Mouse (Mus musculus): ENCODE results near the gene Slc35d3. TPM values are rescaled to one million over a fixed set of nuclear protein-coding genes. Genes with fewer than 3 reads are reported as not detected.

Slc35d3 gene
- polyA plus RNA-seq, 1 experiment: not detected

DNA sequence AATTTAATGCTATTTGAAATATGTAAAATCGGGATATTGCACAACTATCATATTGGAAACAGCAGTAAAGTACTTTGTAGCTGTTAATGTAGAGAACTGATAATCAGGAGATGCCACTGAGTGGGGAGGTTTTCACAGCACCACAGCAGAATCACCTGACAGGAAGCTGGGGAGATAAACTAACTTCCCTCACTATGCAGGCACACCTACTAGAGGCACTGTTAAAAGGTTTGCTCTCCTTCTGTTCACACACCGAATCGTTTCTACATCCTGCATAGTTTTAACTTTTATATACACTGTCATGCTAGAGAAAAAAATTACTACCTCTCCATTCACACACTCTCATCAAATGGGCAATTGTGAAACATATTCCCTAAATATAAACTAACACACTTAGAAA lies 35.0 kb upstream of the Slc35d3 start:
- Histone ChIP-seq H3ac (ENCODE audit: control insufficient read depth, insufficient read length, low read depth) (no peak overlapping the region), H3K79me3 (ENCODE audit: low read depth) (no peaks in the 10 kb centered on the region), H3K4me3 (ENCODE audit: insufficient read depth, poor library complexity, severe bottlenecking) (no peak overlapping the region), H3K27me3 (ENCODE audit: control insufficient read depth, insufficient read depth, insufficient read length) (no peaks in the 10 kb centered on the region), H3K79me2 (ENCODE audit: control insufficient read depth, insufficient read depth) (no peaks in the 10 kb centered on the region), H3K36me3 (ENCODE audit: control insufficient read depth, insufficient read depth) (no peaks in the 10 kb centered on the region)
- TF ChIP-seq MYOG (IDR thresholded peaks at IDR 0.05; ENCODE audit: control insufficient read depth, extremely low read depth, insufficient read length) (no peak), FOSL1 (IDR thresholded peaks at IDR 0.05; ENCODE audit: insufficient read depth, low read length, poor library complexity, severe bottlenecking) (no peak), MAX (IDR thresholded peaks at IDR 0.05) (no peak), CTCF (IDR thresholded peaks at IDR 0.05; ENCODE audit: control insufficient read depth, insufficient read depth, insufficient read length) (no peak), MYOD1 (IDR thresholded peaks at IDR 0.05; ENCODE audit: control insufficient read depth, insufficient read length, low read depth) (no peak), CEBPB (IDR thresholded peaks at IDR 0.05; ENCODE audit: low read depth) (no peak), USF1 (IDR thresholded peaks at IDR 0.05; ENCODE audit: low read depth) (no peak)

DNA sequence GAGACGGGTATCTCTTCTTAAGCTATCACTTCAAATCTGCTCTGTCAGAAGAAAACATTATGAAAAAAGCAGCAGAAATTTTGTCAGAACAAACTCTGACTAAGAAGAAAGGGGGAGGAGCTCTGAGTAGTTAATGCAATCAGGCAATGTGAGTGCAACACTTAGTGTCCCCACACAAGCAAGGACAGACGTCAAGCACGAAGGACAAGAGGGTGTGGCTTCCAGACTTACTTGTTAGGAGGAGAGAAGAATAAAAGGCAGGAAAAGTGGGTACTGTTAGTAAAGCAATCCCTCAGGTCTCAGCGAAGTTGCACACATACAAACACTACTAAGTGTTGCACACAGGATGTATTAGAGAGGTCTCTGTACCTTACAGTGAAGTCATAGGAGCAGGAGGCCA lies 33.1 kb upstream of the Slc35d3 start:
- no peaks in the 10 kb centered on the region for H3K36me3 ChIP-seq (ENCODE audit: control insufficient read depth, insufficient read depth)
- H3ac ChIP-seq (ENCODE audit: control insufficient read depth, insufficient read length, low read depth): no peak overlapping the region
- H3K79me3 ChIP-seq (ENCODE audit: low read depth): no peaks in the 10 kb centered on the region
- H3K4me3 ChIP-seq (ENCODE audit: insufficient read depth, poor library complexity, severe bottlenecking): no peak overlapping the region
- no peaks in the 10 kb centered on the region for H3K79me2 ChIP-seq (ENCODE audit: control insufficient read depth, insufficient read depth)
- no peak for TF ChIP-seq MYOD1 (IDR thresholded peaks at IDR 0.05; ENCODE audit: control insufficient read depth, insufficient read length, low read depth)
- no peaks in the 10 kb centered on the region for H3K27me3 ChIP-seq (ENCODE audit: control insufficient read depth, insufficient read depth, insufficient read length)

DNA sequence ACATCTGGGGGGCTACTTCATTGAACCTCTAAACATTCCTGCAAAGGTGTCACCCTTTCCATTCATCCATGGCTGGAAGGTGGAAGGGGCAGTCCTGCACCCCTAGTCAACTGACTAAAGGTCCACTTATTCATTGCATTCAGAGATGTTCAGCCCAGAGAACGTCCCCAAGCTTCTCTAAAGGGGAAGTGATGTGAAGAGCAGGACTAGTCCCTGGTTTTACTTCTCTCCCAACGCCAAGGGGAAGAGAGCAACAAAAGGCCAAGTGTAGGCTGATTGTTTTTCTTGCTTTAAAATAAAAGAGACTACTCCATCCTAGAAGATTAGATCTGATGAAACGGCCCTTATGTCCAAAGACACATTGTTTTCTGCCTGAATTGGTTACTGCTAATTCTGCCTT lies 29.2 kb upstream of the Slc35d3 start:
- Histone ChIP-seq H3K36me3 (ENCODE audit: control insufficient read depth, insufficient read depth) (no peaks in the 10 kb centered on the region), H3K79me3 (ENCODE audit: low read depth) (no peaks in the 10 kb centered on the region), H3K27me3 (ENCODE audit: control insufficient read depth, insufficient read depth, insufficient read length) (no peaks in the 10 kb centered on the region), H3K79me2 (ENCODE audit: control insufficient read depth, insufficient read depth) (no peaks in the 10 kb centered on the region), H3ac (ENCODE audit: control insufficient read depth, insufficient read length, low read depth) (no peak overlapping the region), H3K4me3 (ENCODE audit: insufficient read depth, poor library complexity, severe bottlenecking) (no peak overlapping the region)
- TF ChIP-seq USF1 (IDR thresholded peaks at IDR 0.05; ENCODE audit: low read depth): no peak
- TF ChIP-seq MYOG (IDR thresholded peaks at IDR 0.05; ENCODE audit: control insufficient read depth, extremely low read depth, insufficient read length): no peak
- no peak for TF ChIP-seq CTCF (IDR thresholded peaks at IDR 0.05; ENCODE audit: control insufficient read depth, insufficient read depth, insufficient read length)
- TF ChIP-seq MYOD1 (IDR thresholded peaks at IDR 0.05; ENCODE audit: control insufficient read depth, insufficient read length, low read depth): no peak
- no peak for TF ChIP-seq FOSL1 (IDR thresholded peaks at IDR 0.05; ENCODE audit: insufficient read depth, low read length, poor library complexity, severe bottlenecking)
- no peak for TF ChIP-seq MAX (IDR thresholded peaks at IDR 0.05)

DNA sequence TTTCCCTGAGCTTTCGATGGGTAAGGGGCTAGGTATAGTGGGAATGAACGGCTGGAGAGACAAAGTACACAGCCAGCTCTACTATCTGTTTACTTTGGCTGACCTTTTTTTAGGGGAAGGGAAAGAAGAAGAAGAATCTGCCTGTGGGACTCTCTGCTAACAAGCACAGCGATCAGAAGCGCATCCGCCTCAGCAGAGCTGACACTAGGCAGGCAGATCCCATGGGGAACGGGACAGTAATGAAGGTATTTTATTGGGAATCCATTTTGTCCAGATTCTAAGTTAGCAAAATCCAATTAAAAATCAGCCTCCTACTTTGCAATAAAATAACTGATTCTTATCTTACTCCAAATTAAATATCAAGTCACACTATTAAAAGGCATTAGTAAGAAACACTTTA lies 27.9 kb upstream of the Slc35d3 start:
- Histone ChIP-seq H3ac (ENCODE audit: control insufficient read depth, insufficient read length, low read depth) (no peak overlapping the region), H3K79me3 (ENCODE audit: low read depth) (no peaks in the 10 kb centered on the region), H3K79me2 (ENCODE audit: control insufficient read depth, insufficient read depth) (no peaks in the 10 kb centered on the region), H3K36me3 (ENCODE audit: control insufficient read depth, insufficient read depth) (no peaks in the 10 kb centered on the region), H3K27me3 (ENCODE audit: control insufficient read depth, insufficient read depth, insufficient read length) (no peaks in the 10 kb centered on the region), H3K4me3 (ENCODE audit: insufficient read depth, poor library complexity, severe bottlenecking) (no peak overlapping the region)
- no peak for TF ChIP-seq USF1 (IDR thresholded peaks at IDR 0.05; ENCODE audit: low read depth)
- TF ChIP-seq MYOD1 (IDR thresholded peaks at IDR 0.05; ENCODE audit: control insufficient read depth, insufficient read length, low read depth): no peak
- no peak for TF ChIP-seq CEBPB (IDR thresholded peaks at IDR 0.05; ENCODE audit: low read depth)
- no peak for TF ChIP-seq MAX (IDR thresholded peaks at IDR 0.05)
- TF ChIP-seq MYOG (IDR thresholded peaks at IDR 0.05; ENCODE audit: control insufficient read depth, extremely low read depth, insufficient read length): no peak
- no peak for TF ChIP-seq FOSL1 (IDR thresholded peaks at IDR 0.05; ENCODE audit: insufficient read depth, low read length, poor library complexity, severe bottlenecking)
- no peak for TF ChIP-seq CTCF (IDR thresholded peaks at IDR 0.05; ENCODE audit: control insufficient read depth, insufficient read depth, insufficient read length)

DNA sequence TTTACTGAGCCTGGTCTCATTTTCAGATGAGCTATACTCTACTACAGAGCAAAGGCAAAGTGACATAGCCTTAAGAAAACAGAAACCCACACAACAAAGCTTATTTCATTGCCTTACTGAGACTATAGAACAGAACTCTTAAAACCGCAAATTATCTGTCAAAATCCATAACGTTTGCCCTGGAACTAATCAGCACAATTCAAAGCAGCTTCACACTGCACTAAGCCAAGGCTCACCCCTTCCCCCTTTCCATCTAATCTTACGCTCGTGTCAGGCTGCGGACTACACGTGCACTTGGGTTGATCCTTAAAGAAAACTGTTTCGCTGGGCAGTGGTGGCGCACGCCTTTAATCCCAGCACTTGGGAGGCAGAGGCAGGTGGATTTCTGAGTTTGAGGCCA lies 26.4 kb upstream of the Slc35d3 start:
- Histone ChIP-seq H3K4me3 (ENCODE audit: insufficient read depth, poor library complexity, severe bottlenecking) (no peak overlapping the region), H3ac (ENCODE audit: control insufficient read depth, insufficient read length, low read depth) (no peak overlapping the region), H3K36me3 (ENCODE audit: control insufficient read depth, insufficient read depth) (no peaks in the 10 kb centered on the region), H3K79me2 (ENCODE audit: control insufficient read depth, insufficient read depth) (no peaks in the 10 kb centered on the region), H3K27me3 (ENCODE audit: control insufficient read depth, insufficient read depth, insufficient read length) (no peaks in the 10 kb centered on the region), H3K79me3 (ENCODE audit: low read depth) (no peaks in the 10 kb centered on the region)
- TF ChIP-seq FOSL1 (IDR thresholded peaks at IDR 0.05; ENCODE audit: insufficient read depth, low read length, poor library complexity, severe bottlenecking): no peak
- TF ChIP-seq CEBPB (IDR thresholded peaks at IDR 0.05; ENCODE audit: low read depth): no peak
- TF ChIP-seq MYOD1 (IDR thresholded peaks at IDR 0.05; ENCODE audit: control insufficient read depth, insufficient read length, low read depth): no peak
- TF ChIP-seq USF1 (IDR thresholded peaks at IDR 0.05; ENCODE audit: low read depth): no peak
- TF ChIP-seq CTCF (IDR thresholded peaks at IDR 0.05; ENCODE audit: control insufficient read depth, insufficient read depth, insufficient read length): no peak
- no peak for TF ChIP-seq MYOG (IDR thresholded peaks at IDR 0.05; ENCODE audit: control insufficient read depth, extremely low read depth, insufficient read length)
- no peak for TF ChIP-seq MAX (IDR thresholded peaks at IDR 0.05)

DNA sequence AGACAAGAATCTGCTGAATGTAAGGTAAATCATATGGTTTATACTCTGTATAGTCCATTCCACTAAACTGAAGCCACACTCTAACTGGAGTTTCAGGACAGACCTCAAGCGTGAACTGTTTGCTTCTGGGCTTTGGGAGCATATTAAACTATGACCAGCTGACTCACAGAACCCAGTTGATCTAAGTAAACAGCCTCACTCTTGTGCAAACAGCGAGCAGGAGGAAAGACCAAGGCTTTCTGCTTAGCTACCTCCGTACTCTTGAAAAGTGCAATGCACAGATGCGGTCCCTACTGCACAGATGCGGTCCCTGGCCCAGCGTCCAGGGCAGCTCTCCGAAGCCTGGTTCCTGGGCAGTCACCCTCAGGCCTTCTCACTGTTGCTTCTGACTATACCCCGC lies 26.0 kb upstream of the Slc35d3 start:
- Histone ChIP-seq H3K4me3 (ENCODE audit: insufficient read depth, poor library complexity, severe bottlenecking) (no peak overlapping the region), H3K79me2 (ENCODE audit: control insufficient read depth, insufficient read depth) (no peaks in the 10 kb centered on the region), H3K27me3 (ENCODE audit: control insufficient read depth, insufficient read depth, insufficient read length) (no peaks in the 10 kb centered on the region), H3K36me3 (ENCODE audit: control insufficient read depth, insufficient read depth) (no peaks in the 10 kb centered on the region), H3ac (ENCODE audit: control insufficient read depth, insufficient read length, low read depth) (no peak overlapping the region), H3K79me3 (ENCODE audit: low read depth) (no peaks in the 10 kb centered on the region)
- TF ChIP-seq MYOD1 (IDR thresholded peaks at IDR 0.05; ENCODE audit: control insufficient read depth, insufficient read length, low read depth): no peak
- no peak for TF ChIP-seq MAX (IDR thresholded peaks at IDR 0.05)
- no peak for TF ChIP-seq CTCF (IDR thresholded peaks at IDR 0.05; ENCODE audit: control insufficient read depth, insufficient read depth, insufficient read length)
- no peak for TF ChIP-seq USF1 (IDR thresholded peaks at IDR 0.05; ENCODE audit: low read depth)
- no peak for TF ChIP-seq MYOG (IDR thresholded peaks at IDR 0.05; ENCODE audit: control insufficient read depth, extremely low read depth, insufficient read length)
- TF ChIP-seq CEBPB (IDR thresholded peaks at IDR 0.05; ENCODE audit: low read depth): no peak
- no peak for TF ChIP-seq FOSL1 (IDR thresholded peaks at IDR 0.05; ENCODE audit: insufficient read depth, low read length, poor library complexity, severe bottlenecking)
